Mouse (Mus musculus): ENCODE data around the gene Gm4301.
"Not testable (repeated sequence)": the region's sequence is repeated elsewhere in the genome, so short reads cannot be mapped to it uniquely, and the experiment has no call there.

The Gm4301 gene

GRCm38 (mm10) chr10:100335376-100335775 is at the start of gene Gm4301:
Gene Gm4301, plus strand, starts transcription at chr10:100335676.
- not testable (repeated sequence) for DNase-seq (ENCODE audit: low spot score)

DNA sequence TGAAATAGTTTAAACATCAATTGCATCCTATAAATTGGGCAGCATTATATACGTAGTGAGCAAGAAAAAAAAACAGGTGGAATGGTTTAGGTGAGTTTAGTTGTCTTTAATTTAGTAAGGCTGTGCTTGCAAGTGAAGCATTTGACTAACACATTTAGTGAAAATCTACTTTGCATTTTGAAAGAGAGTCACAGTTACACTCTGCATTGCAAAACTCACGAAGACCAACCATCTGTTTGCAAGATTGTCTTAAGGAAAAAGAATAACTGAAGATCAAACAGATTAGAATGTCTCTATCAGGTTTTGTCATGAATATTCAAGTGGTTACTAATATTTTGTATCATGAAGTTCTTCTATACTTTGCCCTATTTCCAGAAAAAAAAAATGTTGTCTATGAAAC is 39.4 kb upstream of the Gm4301 start:
- DNase-seq (ENCODE audit: low spot score), result no peak

DNA sequence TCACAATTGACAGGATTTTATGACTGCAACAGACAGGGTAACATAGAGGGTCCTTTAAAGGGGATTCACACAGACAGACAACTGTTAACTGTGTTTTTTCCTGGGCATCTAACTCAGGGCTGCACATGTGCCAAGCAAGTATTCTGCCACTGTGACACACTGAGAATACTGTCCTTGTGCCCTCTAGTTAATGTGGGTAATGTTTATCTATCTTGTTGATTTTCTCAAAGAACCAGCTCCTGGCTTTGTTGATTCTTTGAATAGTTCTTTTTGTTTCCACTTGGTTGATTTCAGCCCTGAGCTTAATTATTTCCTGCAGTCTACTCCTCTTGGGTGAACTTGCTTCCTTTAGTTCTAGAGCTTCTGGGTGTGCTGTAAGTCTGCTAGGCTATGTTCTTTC is 35.4 kb upstream of the Gm4301 start:
- DNase-seq (ENCODE audit: low spot score), result not testable (repeated sequence)

- not testable (repeated sequence) for DNase-seq (ENCODE audit: low spot score)
Measured at GRCm38 (mm10) chr10:100340536-100340935, 5.1 kb downstream of the Gm4301 start, which contains the start of gene Gm4302. Gene Gm4302, plus strand, starts transcription at chr10:100340836.

DNA sequence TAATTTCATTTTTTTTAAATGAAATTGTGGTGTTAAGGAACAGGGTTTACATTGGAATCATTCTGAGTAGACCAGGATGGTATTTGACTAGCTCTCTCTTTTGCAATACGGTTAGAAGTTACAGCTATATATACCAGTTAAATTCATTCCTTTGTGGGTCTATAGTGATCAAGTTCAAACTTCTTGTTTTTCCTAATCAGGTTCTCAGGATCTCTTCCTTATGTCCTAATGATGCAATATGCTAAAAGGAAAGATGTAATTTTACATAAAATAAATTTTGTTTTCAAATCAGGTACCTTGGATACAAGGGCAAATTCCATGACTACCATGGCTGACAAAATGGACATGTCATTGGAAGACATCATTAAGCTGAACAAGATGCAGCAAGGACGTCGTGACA is 10.2 kb downstream of the Gm4301 start, which contains the start of gene Gm4303:
TSS of gene Gm4303 (plus strand) at position 301 of the 400 bp plus-strand sequence.
- not testable (repeated sequence) for DNase-seq (ENCODE audit: low spot score)

GRCm38 (mm10) chr10:100350793-100351192 is 15.3 kb downstream of the Gm4301 start, which contains the start of gene Gm4305:
Gene Gm4305, plus strand, starts transcription at chr10:100351093.
- DNase-seq (ENCODE audit: low spot score), result not testable (repeated sequence)

DNA sequence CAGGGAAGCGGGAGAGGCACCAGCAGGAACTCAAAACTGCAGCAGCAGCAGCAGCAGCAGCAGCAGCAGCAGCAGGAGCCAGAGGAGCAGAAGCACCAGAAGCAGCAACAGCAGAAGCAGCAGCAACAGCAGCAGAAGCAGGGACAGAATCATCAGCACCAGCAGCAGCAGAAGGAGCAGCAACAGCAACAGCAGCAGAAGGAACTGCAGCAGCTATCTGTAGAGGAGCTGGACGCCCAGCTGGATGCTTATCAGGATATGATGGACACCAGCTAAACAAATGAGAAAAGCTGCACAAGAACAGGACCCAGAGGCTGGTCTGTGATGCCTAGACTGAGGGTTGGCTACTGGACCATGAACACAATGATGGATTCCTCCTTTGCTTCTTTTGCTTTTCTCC is 21.4 kb downstream of the Gm4301 start:
- DNase-seq (ENCODE audit: low spot score), result peak; percentile 7

DNA sequence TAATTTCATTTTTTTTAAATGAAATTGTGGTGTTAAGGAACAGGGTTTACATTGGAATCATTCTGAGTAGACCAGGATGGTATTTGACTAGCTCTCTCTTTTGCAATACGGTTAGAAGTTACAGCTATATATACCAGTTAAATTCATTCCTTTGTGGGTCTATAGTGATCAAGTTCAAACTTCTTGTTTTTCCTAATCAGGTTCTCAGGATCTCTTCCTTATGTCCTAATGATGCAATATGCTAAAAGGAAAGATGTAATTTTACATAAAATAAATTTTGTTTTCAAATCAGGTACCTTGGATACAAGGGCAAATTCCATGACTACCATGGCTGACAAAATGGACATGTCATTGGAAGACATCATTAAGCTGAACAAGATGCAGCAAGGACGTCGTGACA is 25.6 kb downstream of the Gm4301 start, which contains the start of gene Gm4307:
TSS of gene Gm4307 (plus strand) at position 301 of the 400 bp plus-strand sequence.
- DNase-seq (ENCODE audit: low spot score), result not testable (repeated sequence)

DNA sequence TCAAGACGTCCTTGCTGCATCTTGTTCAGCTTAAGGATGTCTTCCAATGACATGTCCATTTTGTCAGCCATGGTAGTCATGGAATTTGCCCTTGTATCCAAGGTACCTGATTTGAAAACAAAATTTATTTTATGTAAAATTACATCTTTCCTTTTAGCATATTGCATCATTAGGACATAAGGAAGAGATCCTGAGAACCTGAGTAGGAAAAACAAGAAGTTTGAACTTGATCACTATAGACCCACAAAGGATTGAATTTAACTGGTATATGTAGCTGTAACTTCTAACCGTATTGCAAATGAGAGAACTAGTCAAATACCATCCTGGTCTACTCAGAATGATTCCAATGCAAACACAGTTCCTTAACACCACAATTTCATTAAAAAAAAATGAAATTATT is 47.0 kb downstream of the Gm4301 start, which contains the start of gene Gm4312:
TSS of gene Gm4312 (minus strand) at position 101 of the 400 bp plus-strand sequence.
- DNase-seq (ENCODE audit: low spot score), result not testable (repeated sequence)

Measured in urinary bladder, postnatal 25 days (tissue).